Mouse (Mus musculus) heart, embryonic 12.5 days (tissue): Measurements from ENCODE around the gene Rmdn2. TPM values are rescaled to one million over a fixed set of nuclear protein-coding genes. Genes with fewer than 3 reads are reported as not detected.
A peak's percentile ranks its signal among the peaks of the same experiment; 100 is the strongest.

Experiments used
- ATAC-seq: fragments of 200-750 bp; cut with Nextera tagmentation; 2 replicates; pipeline ENCODE4 v1.8.0; 2017; ENCODE audit warnings: moderate TSS enrichment, moderate library complexity; ENCODE audit not compliant: insufficient number of reproducible peaks, low FRiP score
- H3K27ac ChIP-seq: fragments of 300-500 bp; sonication (generic); 2 replicates; pipeline ENCODE4 v1.5.1; 2016; ENCODE audit warnings: mild to moderate bottlenecking, moderate library complexity; ENCODE audit not compliant: poor library complexity, severe bottlenecking
- H3K27me3 ChIP-seq: fragments of 300-500 bp; sonication (generic); replicated peaks from 2 replicates; pipeline ENCODE4 v1.6.1; 2016; ENCODE audit warnings: mild to moderate bottlenecking, moderate library complexity
- H3K36me3 ChIP-seq: fragments of 300-500 bp; sonication (generic); 2 replicates; pipeline ENCODE4 v1.6.1; 2016; ENCODE audit warnings: mild to moderate bottlenecking, moderate library complexity
- H3K4me1 ChIP-seq: fragments of 300-500 bp; sonication (generic); replicated peaks from 2 replicates; pipeline ENCODE4 v1.6.1; 2016; ENCODE audit warnings: mild to moderate bottlenecking
- H3K4me2 ChIP-seq: fragments of 300-500 bp; sonication (generic); 2 replicates; pipeline ENCODE4 v1.6.1; 2016; ENCODE audit warnings: mild to moderate bottlenecking, moderate library complexity
- H3K4me3 ChIP-seq: fragments of 300-500 bp; sonication (generic); 2 replicates; pipeline ENCODE4 v1.5.1; 2016; ENCODE audit warnings: mild to moderate bottlenecking
- H3K9ac ChIP-seq: fragments of 300-500 bp; sonication (generic); 2 replicates; pipeline ENCODE4 v1.6.1; 2016; ENCODE audit warnings: mild to moderate bottlenecking, moderate library complexity
- H3K9me3 ChIP-seq: fragments of 300-500 bp; sonication (generic); replicated peaks from 2 replicates; pipeline ENCODE4 v1.6.1; 2016; ENCODE audit warnings: mild to moderate bottlenecking, moderate library complexity
- WGBS: fragments of 180-500 bp; shearing (Covaris S2); methylation state at CpG from one replicate; pipeline ENCODE4 v1.1.7; 2016; 5-methylcytosine and 5-hydroxymethylcytosine counted together
- polyA plus RNA-seq: library from polyadenylated mRNA; unstranded; fragments of >200 nt; fragmentation: Nextera tagmentation; extraction: Ambion mirVana; gene quantifications from 2 replicates; pipeline ENCODE4 v1.2.1, GENCODE M21; 2016

The Rmdn2 gene
- polyA plus RNA-seq, 1 experiment from 2014 or later, result 18.6 TPM

DNA sequence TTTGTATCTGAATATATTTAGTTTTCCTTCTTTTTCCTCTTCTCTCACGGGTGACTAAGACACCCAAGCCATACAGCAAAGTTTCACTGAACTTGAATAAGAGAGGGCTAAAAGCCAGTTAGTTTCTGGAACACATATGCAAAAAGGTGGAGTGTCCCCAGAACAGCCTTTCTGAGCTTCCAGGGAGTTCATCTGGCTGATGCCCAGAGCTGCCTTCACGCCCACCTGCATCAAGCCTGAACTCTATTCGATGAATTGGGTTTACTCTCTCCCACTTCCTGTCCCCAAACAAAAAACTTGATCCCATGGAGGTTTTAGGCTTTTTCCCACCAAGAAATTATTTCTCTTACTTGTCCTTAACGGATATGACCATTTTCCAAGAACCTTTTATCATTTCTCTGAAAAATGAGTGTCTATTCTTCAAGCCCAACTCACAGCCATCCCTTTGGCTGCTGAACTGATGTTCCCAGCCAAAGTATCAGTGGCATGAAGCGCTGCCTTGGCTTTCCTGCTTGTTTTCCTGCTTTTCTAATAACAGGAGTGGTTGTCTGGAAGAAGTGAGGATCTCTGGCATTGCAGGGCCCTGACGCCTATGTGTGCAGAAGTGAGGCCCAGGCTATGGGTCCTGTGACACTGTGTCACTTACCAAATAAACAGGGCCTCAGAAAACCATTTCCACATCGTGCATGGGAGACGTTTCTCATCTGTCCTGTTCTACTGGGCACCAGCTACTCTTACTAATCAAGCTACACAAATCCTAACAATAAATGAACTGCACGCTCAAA lies 94.2 kb downstream of the Rmdn2 start:
- H3K27ac ChIP-seq, result no peak overlapping the region
- H3K4me2 ChIP-seq, result no peak overlapping the region
- no peaks in the 10 kb centered on the region; the same call in 1 of the 2 replicates for H3K4me1 ChIP-seq
- no peaks in the 10 kb centered on the region for H3K36me3 ChIP-seq
- 74% methylated on average over 9 of the region's 9 CpGs for WGBS
- no peak overlapping the region for H3K4me3 ChIP-seq
- H3K9me3 ChIP-seq, result no peaks in the 10 kb centered on the region
- peaks cover 16% of the 10 kb centered on the region for H3K27me3 ChIP-seq
- peak overlapping the region; percentile 24; the same call in 1 of the 2 replicates for H3K9ac ChIP-seq
- no peak for ATAC-seq

GRCm38 (mm10) chr17:79708168-79708567 lies 96.5 kb downstream of the Rmdn2 start:
- Histone ChIP-seq H3K27me3 (peaks cover 34% of the 10 kb centered on the region), H3K27ac (no peak overlapping the region), H3K4me2 (no peak overlapping the region), H3K9ac (no peak overlapping the region), H3K4me1 (peaks cover 4% of the 10 kb centered on the region), H3K9me3 (no peaks in the 10 kb centered on the region), H3K36me3 (no peaks in the 10 kb centered on the region), H3K4me3 (no peak overlapping the region)
- WGBS, result 21% methylated on average over 7 of the region's 7 CpGs
- peak; percentile 29; the same call in 1 of the 2 replicates for ATAC-seq

GRCm38 (mm10) chr17:79709718-79710117 lies 98.1 kb downstream of the Rmdn2 start:
- H3K4me1 ChIP-seq, result peaks cover 19% of the 10 kb centered on the region
- WGBS, result 39% methylated on average over 1 of the region's 1 CpGs
- no peak overlapping the region for H3K9ac ChIP-seq
- H3K4me3 ChIP-seq, result no peak overlapping the region
- H3K27me3 ChIP-seq, result peaks cover 50% of the 10 kb centered on the region
- no peak overlapping the region for H3K27ac ChIP-seq
- no peak overlapping the region for H3K4me2 ChIP-seq
- no peaks in the 10 kb centered on the region for H3K9me3 ChIP-seq
- no peaks in the 10 kb centered on the region for H3K36me3 ChIP-seq
- no peak for ATAC-seq

GRCm38 (mm10) chr17:79710246-79710842 lies 98.7 kb downstream of the Rmdn2 start:
- Histone ChIP-seq H3K27me3 (peaks cover 56% of the 10 kb centered on the region), H3K4me3 (no peak overlapping the region), H3K27ac (no peak overlapping the region), H3K9ac (no peak overlapping the region), H3K9me3 (no peaks in the 10 kb centered on the region), H3K4me2 (no peak overlapping the region), H3K4me1 (peaks cover 24% of the 10 kb centered on the region), H3K36me3 (no peaks in the 10 kb centered on the region)
- no peak for ATAC-seq
- WGBS, result 25% methylated on average over 15 of the region's 15 CpGs

DNA sequence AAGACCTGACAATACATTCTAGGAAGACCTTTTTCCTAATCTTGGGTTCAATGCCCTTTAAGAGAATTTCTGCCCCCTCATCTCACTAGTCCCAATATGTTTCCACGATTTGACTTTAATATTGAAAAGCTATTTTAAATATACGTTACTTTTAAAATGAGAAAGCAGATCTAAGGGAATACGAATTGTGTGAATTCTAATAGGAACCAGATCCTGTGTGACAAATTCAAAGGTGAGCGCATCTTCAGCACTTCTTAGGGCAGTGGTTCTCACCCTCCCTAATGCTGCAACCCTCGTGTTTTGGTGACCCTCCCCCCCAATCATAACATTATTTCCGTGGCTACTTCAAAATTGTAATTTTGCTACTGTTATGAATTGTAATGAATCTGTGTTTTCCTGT lies 100.3 kb downstream of the Rmdn2 start:
- Histone ChIP-seq H3K27ac (no peak overlapping the region), H3K9ac (no peak overlapping the region), H3K36me3 (no peaks in the 10 kb centered on the region), H3K27me3 (peaks cover 60% of the 10 kb centered on the region), H3K4me3 (no peak overlapping the region), H3K4me1 (peaks cover 27% of the 10 kb centered on the region), H3K9me3 (no peaks in the 10 kb centered on the region), H3K4me2 (no peak overlapping the region)
- 18% methylated on average over 6 of the region's 6 CpGs for WGBS
- ATAC-seq, result no peak

DNA sequence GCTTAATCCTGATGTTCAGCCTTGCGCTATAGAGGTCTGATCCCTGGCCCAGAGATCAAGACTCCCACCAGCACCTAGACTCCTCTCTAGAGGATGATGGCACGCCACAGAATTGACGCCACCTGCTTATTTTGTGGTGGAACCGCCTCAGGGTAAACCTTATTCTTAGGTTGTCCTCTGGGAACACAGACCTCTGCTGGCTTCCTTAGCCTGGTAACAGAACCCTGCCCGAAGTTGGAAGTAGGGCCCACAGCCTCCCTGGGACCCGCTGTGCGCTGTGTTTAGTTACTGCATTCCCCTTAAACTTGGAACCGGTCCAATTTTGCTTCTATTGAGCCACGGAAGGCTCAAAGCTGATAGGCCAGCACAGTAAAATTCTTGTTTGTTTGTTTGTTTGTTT lies 100.9 kb downstream of the Rmdn2 start:
- no peak for ATAC-seq
- Histone ChIP-seq H3K4me1 (peaks cover 27% of the 10 kb centered on the region), H3K27me3 (peaks cover 66% of the 10 kb centered on the region), H3K27ac (no peak overlapping the region), H3K4me2 (no peak overlapping the region), H3K4me3 (no peak overlapping the region), H3K36me3 (no peaks in the 10 kb centered on the region), H3K9me3 (no peaks in the 10 kb centered on the region), H3K9ac (no peak overlapping the region)
- WGBS, result 7% methylated on average over 9 of the region's 9 CpGs

GRCm38 (mm10) chr17:79713276-79713642 lies 101.6 kb downstream of the Rmdn2 start:
- no peak for ATAC-seq
- Histone ChIP-seq H3K9me3 (no peaks in the 10 kb centered on the region), H3K36me3 (no peaks in the 10 kb centered on the region), H3K4me1 (peaks cover 27% of the 10 kb centered on the region), H3K4me2 (peak overlapping the region; percentile 91), H3K27ac (no peak overlapping the region), H3K4me3 (peak overlapping the region; percentile 56), H3K9ac (peak overlapping the region; percentile 44; the same call in 1 of the 2 replicates), H3K27me3 (peaks cover 69% of the 10 kb centered on the region)
- under 1% methylated on average over 24 of the region's 24 CpGs for WGBS

DNA sequence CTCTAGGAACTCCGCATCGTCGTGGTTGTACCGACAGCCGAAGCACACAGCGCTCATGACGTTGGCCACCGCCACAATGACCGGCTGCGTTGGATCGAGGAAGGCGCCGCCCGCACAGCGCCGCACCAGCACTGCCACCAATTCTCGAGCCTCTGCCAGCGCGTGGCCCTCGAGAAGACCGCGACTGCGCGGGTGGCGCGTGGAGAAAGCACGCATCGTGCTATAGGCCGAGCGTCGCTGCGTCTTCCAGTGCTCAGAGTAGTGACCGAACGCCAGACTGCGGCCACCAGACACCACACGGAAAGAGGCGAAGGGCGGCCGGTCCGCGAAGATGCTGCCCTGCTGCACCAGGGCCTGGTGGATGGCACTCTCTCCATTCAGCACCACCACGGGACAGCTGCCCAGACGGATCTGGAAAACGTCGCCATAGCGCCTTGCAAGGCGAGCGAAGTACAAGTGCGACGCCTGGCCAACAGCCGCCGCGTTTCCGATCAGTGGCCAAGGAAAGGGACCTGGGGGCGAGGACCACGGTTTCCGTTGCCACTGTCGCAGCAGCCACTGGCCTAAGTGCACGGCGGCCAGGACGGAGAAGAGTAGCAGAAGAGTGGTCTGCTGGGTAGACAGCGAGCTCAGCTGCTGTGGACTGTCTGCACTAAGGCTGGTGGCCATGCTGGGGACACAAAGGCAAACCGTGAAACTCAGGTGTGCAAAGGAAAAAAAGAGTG lies 102.1 kb downstream of the Rmdn2 start:
- Histone ChIP-seq H3K27me3 (peaks cover 69% of the 10 kb centered on the region), H3K9me3 (no peaks in the 10 kb centered on the region), H3K4me2 (peak overlapping the region; percentile 91), H3K4me3 (peak overlapping the region; percentile 56), H3K9ac (peak overlapping the region; percentile 44; the same call in 1 of the 2 replicates), H3K27ac (no peak overlapping the region), H3K4me1 (peaks cover 27% of the 10 kb centered on the region), H3K36me3 (no peaks in the 10 kb centered on the region)
- under 1% methylated on average over 63 of the region's 63 CpGs for WGBS
- ATAC-seq, result no peak

DNA sequence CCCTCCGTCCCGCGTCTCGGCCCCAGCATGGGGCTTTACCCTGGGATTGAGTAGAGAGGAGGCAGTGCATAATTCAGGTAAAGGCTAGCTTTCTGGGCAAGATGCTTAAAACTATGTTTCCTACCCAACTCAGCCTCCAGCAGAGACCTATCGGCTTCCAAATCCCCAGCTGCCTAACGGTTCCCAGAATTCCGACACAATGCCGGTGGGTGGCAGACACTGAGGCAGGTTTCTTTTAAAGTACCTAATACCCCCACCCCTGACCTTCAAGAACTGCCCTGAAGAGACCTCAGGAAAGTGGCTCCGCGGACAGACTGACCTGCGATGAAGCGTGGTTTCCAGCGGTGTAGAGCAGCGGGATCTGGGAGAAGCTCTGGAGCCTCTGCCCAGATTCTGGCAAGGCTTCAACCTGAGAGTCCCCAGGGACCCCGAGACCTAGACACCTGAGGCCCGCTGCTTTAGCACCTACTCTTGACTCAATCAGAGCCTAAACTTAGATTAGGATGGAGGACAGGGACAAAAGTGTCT lies 102.8 kb downstream of the Rmdn2 start:
- Histone ChIP-seq H3K27me3 (peaks cover 68% of the 10 kb centered on the region), H3K4me3 (peak overlapping the region; percentile 56), H3K4me1 (peaks cover 27% of the 10 kb centered on the region), H3K36me3 (no peaks in the 10 kb centered on the region), H3K9me3 (no peaks in the 10 kb centered on the region), H3K27ac (no peak overlapping the region), H3K4me2 (peak overlapping the region; percentile 91), H3K9ac (peak overlapping the region; percentile 66; the same call in 1 of the 2 replicates)
- no peak for ATAC-seq
- under 1% methylated on average over 16 of the region's 16 CpGs for WGBS

- peak within 1 kb of the TSS; percentile 56 for H3K4me3 ChIP-seq
- under 1% methylated on average over 31 of the region's 31 CpGs for WGBS
- peak within 1 kb of the TSS; percentile 66 for H3K9ac ChIP-seq
- H3K4me2 ChIP-seq, result peak within 1 kb of the TSS; percentile 91
- H3K9me3 ChIP-seq, result no peaks in the 10 kb centered on the region
- ATAC-seq, result peak; percentile 26; the same call in 1 of the 2 replicates
- no peaks in the 10 kb centered on the region for H3K36me3 ChIP-seq
- no peak within 1 kb of the TSS for H3K27ac ChIP-seq
- H3K27me3 ChIP-seq, result peaks cover 61% of the 10 kb centered on the region
- H3K4me1 ChIP-seq, result peaks cover 27% of the 10 kb centered on the region
Measured at GRCm38 (mm10) chr17:79714931-79715637, 103.4 kb downstream of the Rmdn2 start, which contains the start of gene Cyp1b1. Gene Cyp1b1, minus strand, starts transcription at chr17:79715061.
